In the genomic region with DNA sequence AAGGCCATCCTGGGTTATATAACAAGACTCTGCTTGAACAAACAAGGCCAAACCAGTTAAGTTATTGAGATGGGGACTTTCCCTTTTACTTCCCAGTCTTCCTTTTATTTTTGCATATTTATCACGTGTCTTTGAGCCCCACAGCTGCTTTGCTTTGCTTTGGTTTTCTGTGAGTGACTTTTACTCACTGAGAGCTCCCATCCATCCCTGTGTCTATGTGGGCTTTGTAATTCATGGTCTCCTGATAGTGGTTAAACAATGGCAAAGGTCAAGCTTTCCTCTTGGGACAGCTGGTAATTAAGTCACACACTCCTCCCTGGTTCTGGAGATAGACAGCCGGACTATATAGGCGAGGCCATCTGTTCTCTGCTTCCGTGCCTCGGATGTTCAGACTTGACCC, we compare ENCODE assay signal across 19 mouse cellular contexts. TPM values are rescaled to one million over a fixed set of nuclear protein-coding genes. Genes with fewer than 3 reads are reported as not detected.
A peak's percentile ranks its signal among the peaks of the same experiment; 100 is the strongest.
DNase-seq lines count a peak whose midpoint lies in the region; ATAC-seq and TF ChIP-seq lines count a peak whose summit lies in the region.
"Had no signal": no experiment of that assay in that cellular context is flagged by ENCODE, and none has a peak within 500 bp of the region (broad histone marks: within the 10 kb centered on the region; RNA-seq: fewer than 3 reads in every experiment).

No protein-coding gene starts in this region.

- peaks cover 16% of the 10 kb centered on the region for H3K9me3 ChIP-seq in hindbrain, embryonic 10.5 days
- H3K9me3 ChIP-seq in hindbrain, embryonic 14.5 days (ENCODE audit: control insufficient read depth, low read length), result 0 out of 2 replicates have a peak, but pooled peaks cover 13% of the 10 kb centered on the region
- H3K9me3 ChIP-seq in midbrain, embryonic 12.5 days, result peaks cover 4% of the 10 kb centered on the region; the same call in 1 of the 2 replicates
- no peaks in the 10 kb centered on the region for H3K9me3 ChIP-seq in midbrain, postnatal 0 days (ENCODE audit: low read length)
- H3K9me3 ChIP-seq: embryonic facial prominence, embryonic 15.5 days; forebrain, embryonic 12.5 days; limb, embryonic 15.5 days; neural tube, embryonic 15.5 days had no signal

- no peak for ATAC-seq in hindbrain, embryonic 14.5 days (ENCODE audit: low FRiP score)
- ATAC-seq in midbrain, embryonic 12.5 days (ENCODE audit: low FRiP score, low read depth), result 0 out of 2 replicates have a peak, but pooled peaks have one; percentile 47
- no peak for ATAC-seq in midbrain, postnatal 0 days (ENCODE audit: low FRiP score)

- H3K27me3 ChIP-seq in hindbrain, embryonic 10.5 days (ENCODE audit: insufficient read depth, poor library complexity, severe bottlenecking), result 0 out of 2 replicates have a peak, but pooled peaks cover 7% of the 10 kb centered on the region
- no peaks in the 10 kb centered on the region for H3K27me3 ChIP-seq in hindbrain, embryonic 14.5 days (ENCODE audit: control insufficient read depth, insufficient read depth, low read length)
- no peaks in the 10 kb centered on the region for H3K27me3 ChIP-seq in midbrain, embryonic 12.5 days
- no peaks in the 10 kb centered on the region for H3K27me3 ChIP-seq in midbrain, postnatal 0 days (ENCODE audit: insufficient read depth, low read length)
- H3K27me3 ChIP-seq: embryonic facial prominence, embryonic 15.5 days; forebrain, embryonic 12.5 days; limb, embryonic 15.5 days; neural tube, embryonic 15.5 days had no signal

- H3K4me3 ChIP-seq in hindbrain, embryonic 10.5 days, result no peak overlapping the region
- no peak overlapping the region for H3K4me3 ChIP-seq in hindbrain, embryonic 14.5 days (replicated peaks; ENCODE audit: low read length)
- no peak overlapping the region for H3K4me3 ChIP-seq in midbrain, embryonic 12.5 days
- no peak overlapping the region for H3K4me3 ChIP-seq in midbrain, postnatal 0 days (ENCODE audit: low read depth, low read length)
- H3K4me3 ChIP-seq: embryonic facial prominence, embryonic 15.5 days; forebrain, embryonic 12.5 days; heart, adult 2 months; limb, embryonic 15.5 days; neural tube, embryonic 15.5 days had no signal

- peak; percentile 58 for DNase-seq in hindbrain, embryonic 10.5 days (ENCODE audit: low spot score)
- no peak for DNase-seq in hindbrain, embryonic 14.5 days (ENCODE audit: low spot score)
- DNase-seq in midbrain, postnatal 0 days (ENCODE audit: low spot score), result no peak
- DNase-seq in embryo, embryonic 10.5 days (ENCODE audit: low spot score), result peak; percentile 74
- DNase-seq in yolk sac, embryonic 10.5 days (ENCODE audit: low spot score), result peak; percentile 26
- no peak for DNase-seq in frontal cortex, postnatal 25 days (ENCODE audit: low spot score in 2 of 2)
- no peak for DNase-seq in right cerebral cortex, postnatal 25 days
- DNase-seq: adrenal gland, postnatal 25 days; cerebellum, postnatal 36 days; heart, adult 2 months; lung, adult 18-20 months; thymus, postnatal 4 days had no signal

- peak overlapping the region; percentile 56 for H3K27ac ChIP-seq in hindbrain, embryonic 10.5 days
- no peak overlapping the region for H3K27ac ChIP-seq in hindbrain, embryonic 14.5 days
- H3K27ac ChIP-seq in midbrain, embryonic 12.5 days (replicated peaks), result no peak overlapping the region
- H3K27ac ChIP-seq in midbrain, postnatal 0 days (ENCODE audit: low read depth, low read length), result no peak overlapping the region
- H3K27ac ChIP-seq: embryonic facial prominence, embryonic 15.5 days; forebrain, embryonic 12.5 days; heart, adult 2 months; kidney, postnatal 0 days; limb, embryonic 15.5 days; macrophage; neural tube, embryonic 15.5 days had no signal

- WGBS in hindbrain, embryonic 10.5 days, result 27% methylated on average over 5 of the region's 5 CpGs
- 24% methylated on average over 5 of the region's 5 CpGs for WGBS in hindbrain, embryonic 14.5 days
- 27% methylated on average over 5 of the region's 5 CpGs for WGBS in midbrain, embryonic 12.5 days
- 47% methylated on average over 5 of the region's 5 CpGs for WGBS in midbrain, postnatal 0 days

- no peak overlapping the region for H3K4me2 ChIP-seq in hindbrain, embryonic 14.5 days (replicated peaks)
- no peak overlapping the region for H3K4me2 ChIP-seq in midbrain, embryonic 12.5 days (replicated peaks)
- no peak overlapping the region for H3K4me2 ChIP-seq in midbrain, postnatal 0 days (ENCODE audit: low read depth, low read length, poor library complexity, severe bottlenecking)
- H3K4me2 ChIP-seq: embryonic facial prominence, embryonic 15.5 days; forebrain, embryonic 12.5 days; limb, embryonic 15.5 days; neural tube, embryonic 15.5 days had no signal

- H3K36me3 ChIP-seq in hindbrain, embryonic 10.5 days, result peaks cover 26% of the 10 kb centered on the region
- no peaks in the 10 kb centered on the region for H3K36me3 ChIP-seq in hindbrain, embryonic 14.5 days (replicated peaks; ENCODE audit: control insufficient read depth, insufficient read depth)
- peaks cover 18% of the 10 kb centered on the region for H3K36me3 ChIP-seq in midbrain, embryonic 12.5 days
- no peaks in the 10 kb centered on the region for H3K36me3 ChIP-seq in midbrain, postnatal 0 days (ENCODE audit: insufficient read depth, low read length)

- no peak for TF ChIP-seq CTCF in midbrain, postnatal 0 days (IDR thresholded peaks at IDR 0.05)

- peaks cover 42% of the 10 kb centered on the region for H3K4me1 ChIP-seq in hindbrain, embryonic 10.5 days (replicated peaks)
- no peaks in the 10 kb centered on the region for H3K4me1 ChIP-seq in hindbrain, embryonic 14.5 days (replicated peaks; ENCODE audit: control insufficient read depth, insufficient read depth, low read length)
- H3K4me1 ChIP-seq in midbrain, embryonic 12.5 days, result peaks cover 4% of the 10 kb centered on the region; the same call in 1 of the 2 replicates
- H3K4me1 ChIP-seq in midbrain, postnatal 0 days (ENCODE audit: insufficient read depth, low read length), result no peaks in the 10 kb centered on the region
- H3K4me1 ChIP-seq: limb, embryonic 15.5 days; neural tube, embryonic 15.5 days had no signal

- H3K9ac ChIP-seq in hindbrain, embryonic 14.5 days, result no peak overlapping the region
- H3K9ac ChIP-seq in midbrain, embryonic 12.5 days (replicated peaks), result no peak overlapping the region
- no peak overlapping the region for H3K9ac ChIP-seq in midbrain, postnatal 0 days (replicated peaks; ENCODE audit: low read length, poor library complexity, severe bottlenecking)
- H3K9ac ChIP-seq: embryonic facial prominence, embryonic 15.5 days; forebrain, embryonic 12.5 days; limb, embryonic 15.5 days; neural tube, embryonic 15.5 days had no signal

RNA-seq across cellular contexts. Expression of gene Nr2c1, which starts 54.3 kb away (rescaled TPM):
- 12.1 and 13.6 TPM in 2 replicates for polyA plus RNA-seq in hindbrain, embryonic 10.5 days (2016; fragmentation: Nextera tagmentation; extraction: Ambion mirVana)
- polyA plus RNA-seq in hindbrain, embryonic 14.5 days (2014; fragmentation: Nextera tagmentation; extraction: Ambion mirVana), result 7.0 and 8.0 TPM in 2 replicates
- 11.6 and 12.3 TPM in 2 replicates for polyA plus RNA-seq in midbrain, embryonic 12.5 days (2016; fragmentation: Nextera tagmentation; extraction: Ambion mirVana)
- 4.9 and 7.8 TPM in 2 replicates for total RNA-seq in midbrain, postnatal 0 days (2014; rRNA removed)
- polyA plus RNA-seq in midbrain, postnatal 0 days (2015; fragmentation: Nextera tagmentation; extraction: Ambion mirVana), result 3.3 and 3.9 TPM in 2 replicates

RNA-seq across cellular contexts. Expression of gene Fgd6, which starts 57.7 kb away (rescaled TPM):
- 4.2 and 4.7 TPM in 2 replicates for polyA plus RNA-seq in hindbrain, embryonic 10.5 days (2016; fragmentation: Nextera tagmentation; extraction: Ambion mirVana)
- polyA plus RNA-seq in hindbrain, embryonic 14.5 days (2014; fragmentation: Nextera tagmentation; extraction: Ambion mirVana), result 3.2 and 3.6 TPM in 2 replicates
- 4.8 and 4.9 TPM in 2 replicates for polyA plus RNA-seq in midbrain, embryonic 12.5 days (2016; fragmentation: Nextera tagmentation; extraction: Ambion mirVana)
- 3.1 and 3.5 TPM in 2 replicates for total RNA-seq in midbrain, postnatal 0 days (2014; rRNA removed)
- polyA plus RNA-seq in midbrain, postnatal 0 days (2015; fragmentation: Nextera tagmentation; extraction: Ambion mirVana), result 1.2 and 1.4 TPM in 2 replicates

RNA-seq across cellular contexts. Expression of gene Vezt, which starts 57.9 kb away (rescaled TPM):
- polyA plus RNA-seq in hindbrain, embryonic 10.5 days (2016; fragmentation: Nextera tagmentation; extraction: Ambion mirVana), result 30.6 and 35.6 TPM in 2 replicates
- 56.5 and 62.5 TPM in 2 replicates for polyA plus RNA-seq in hindbrain, embryonic 14.5 days (2014; fragmentation: Nextera tagmentation; extraction: Ambion mirVana)
- polyA plus RNA-seq in midbrain, embryonic 12.5 days (2016; fragmentation: Nextera tagmentation; extraction: Ambion mirVana), result 55.2 and 58.8 TPM in 2 replicates
- 38.2 and 57.3 TPM in 2 replicates for total RNA-seq in midbrain, postnatal 0 days (2014; rRNA removed)
- polyA plus RNA-seq in midbrain, postnatal 0 days (2015; fragmentation: Nextera tagmentation; extraction: Ambion mirVana), result 38.6 and 39.3 TPM in 2 replicates

Comparison
In these comparisons a context has a peak if more than half of its experiments do, and no peak if none do; other contexts are left out.
1. DNase-seq: peak in hindbrain, embryonic 10.5 days (single experiment), embryo, embryonic 10.5 days (single experiment) and yolk sac, embryonic 10.5 days (single experiment); none in hindbrain, embryonic 14.5 days (single experiment), midbrain, postnatal 0 days (single experiment), frontal cortex, postnatal 25 days (0 of 2) and right cerebral cortex, postnatal 25 days (single experiment).